Mouse (Mus musculus) cortical plate, adult 2 months (tissue): Measurements from ENCODE around the gene Olfr961.

ENCODE experiments used
- CTCF ChIP-seq: fragments of 200-500 bp; IDR thresholded peaks from 2 replicates; pipeline ENCODE4 v1.5.1; 2011; ENCODE audit warnings: mild to moderate bottlenecking, control low read depth, low read length; ENCODE audit not compliant: insufficient read depth; ENCODE audit errors: extremely low read depth
- POLR2A ChIP-seq: fragments of 200-500 bp; IDR thresholded peaks from 2 replicates; pipeline ENCODE4 v1.6.1; 2011; ENCODE audit warnings: mild to moderate bottlenecking, low read length, control low read depth; ENCODE audit not compliant: insufficient read depth; ENCODE audit errors: extremely low read depth

- TF ChIP-seq CTCF (no peak), POLR2A (no peak)
Measured at GRCm38 (mm10) chr9:39608497-39608896, 36.4 kb upstream of the Olfr961 start.
